Mouse (Mus musculus): ENCODE data around the gene Stk39. TPM values are rescaled to one million over a fixed set of nuclear protein-coding genes. Genes with fewer than 3 reads are reported as not detected.

Stk39 gene
- polyA plus RNA-seq, 1 experiment from 2014 or later: 45.1 TPM

- DNase-seq (ENCODE audit: low spot score) (no peak), ATAC-seq (replicated peaks; ENCODE audit: low FRiP score) (no peak)
- H3K9ac ChIP-seq (ENCODE audit: low read length): no peak overlapping the region
- 91% methylated on average over 8 of the region's 8 CpGs for WGBS
- no peaks in the 10 kb centered on the region for H3K27me3 ChIP-seq (ENCODE audit: control insufficient read depth, insufficient read depth, low read length)
- H3K9me3 ChIP-seq (ENCODE audit: control insufficient read depth, low read length): no peaks in the 10 kb centered on the region
- H3K27ac ChIP-seq (ENCODE audit: low read depth, low read length): no peak overlapping the region
- no peak overlapping the region for H3K4me3 ChIP-seq (ENCODE audit: low read depth, low read length)
- peaks cover 8% of the 10 kb centered on the region for H3K4me1 ChIP-seq (replicated peaks; ENCODE audit: control insufficient read depth, insufficient read depth, low read length)
- no peak overlapping the region for H3K4me2 ChIP-seq (ENCODE audit: low read depth, low read length, severe bottlenecking)
- no peaks in the 10 kb centered on the region for H3K36me3 ChIP-seq (ENCODE audit: control insufficient read depth, insufficient read depth, low read length)
Measured at GRCm38 (mm10) chr2:68378319-68378718, 93.7 kb downstream of the Stk39 start.

DNA sequence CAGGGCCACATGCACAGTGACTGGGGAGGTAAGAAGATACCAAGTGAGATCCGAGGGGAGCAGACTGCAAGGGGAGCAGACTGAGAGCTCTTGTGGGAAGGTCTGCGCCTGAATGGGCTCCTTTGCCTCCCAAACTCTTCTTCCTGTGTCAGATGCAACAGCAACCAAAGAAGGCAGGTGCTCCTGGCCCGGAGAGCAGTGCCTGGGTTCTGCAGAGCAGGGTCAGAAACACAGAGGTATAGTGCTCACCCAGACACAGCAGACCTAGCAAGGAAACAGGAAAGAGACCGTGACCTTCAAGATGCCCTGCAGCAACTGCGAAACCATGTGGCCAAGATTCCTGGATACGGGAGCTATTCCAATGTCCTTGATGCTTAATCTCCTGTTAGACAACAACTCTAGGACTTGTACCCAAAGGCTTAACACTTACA lies 94.8 kb downstream of the Stk39 start:
- no peak for ATAC-seq (replicated peaks; ENCODE audit: low FRiP score)
- Histone ChIP-seq H3K27me3 (ENCODE audit: control insufficient read depth, insufficient read depth, low read length) (no peaks in the 10 kb centered on the region), H3K27ac (ENCODE audit: low read depth, low read length) (no peak overlapping the region), H3K4me3 (ENCODE audit: low read depth, low read length) (no peak overlapping the region), H3K9ac (ENCODE audit: low read length) (no peak overlapping the region), H3K9me3 (ENCODE audit: control insufficient read depth, low read length) (no peaks in the 10 kb centered on the region), H3K4me1 (replicated peaks; ENCODE audit: control insufficient read depth, insufficient read depth, low read length) (peaks cover 8% of the 10 kb centered on the region), H3K4me2 (ENCODE audit: low read depth, low read length, severe bottlenecking) (no peak overlapping the region), H3K36me3 (ENCODE audit: control insufficient read depth, insufficient read depth, low read length) (no peaks in the 10 kb centered on the region)
- 85% methylated on average over 6 of the region's 6 CpGs for WGBS
- no peak for DNase-seq (ENCODE audit: low spot score)

- Histone ChIP-seq H3K27ac (ENCODE audit: low read depth, low read length) (no peak overlapping the region), H3K4me1 (replicated peaks; ENCODE audit: control insufficient read depth, insufficient read depth, low read length) (peaks cover 7% of the 10 kb centered on the region), H3K27me3 (ENCODE audit: control insufficient read depth, insufficient read depth, low read length) (no peaks in the 10 kb centered on the region), H3K4me3 (ENCODE audit: low read depth, low read length) (no peak overlapping the region), H3K4me2 (ENCODE audit: low read depth, low read length, severe bottlenecking) (no peak overlapping the region), H3K9me3 (ENCODE audit: control insufficient read depth, low read length) (no peaks in the 10 kb centered on the region), H3K9ac (ENCODE audit: low read length) (no peak overlapping the region), H3K36me3 (ENCODE audit: control insufficient read depth, insufficient read depth, low read length) (no peaks in the 10 kb centered on the region)
- 87% methylated on average over 12 of the region's 12 CpGs for WGBS
- DNase-seq (ENCODE audit: low spot score) (no peak), ATAC-seq (replicated peaks; ENCODE audit: low FRiP score) (no peak)
Measured at GRCm38 (mm10) chr2:68376660-68377059, 95.4 kb downstream of the Stk39 start.

GRCm38 (mm10) chr2:68374202-68374601 lies 97.9 kb downstream of the Stk39 start:
- no peaks in the 10 kb centered on the region for H3K36me3 ChIP-seq (ENCODE audit: control insufficient read depth, insufficient read depth, low read length)
- no peak overlapping the region for H3K27ac ChIP-seq (ENCODE audit: low read depth, low read length)
- H3K4me1 ChIP-seq (replicated peaks; ENCODE audit: control insufficient read depth, insufficient read depth, low read length): peaks cover 3% of the 10 kb centered on the region; the same call in 1 of the 2 replicates
- no peaks in the 10 kb centered on the region for H3K27me3 ChIP-seq (ENCODE audit: control insufficient read depth, insufficient read depth, low read length)
- no peaks in the 10 kb centered on the region for H3K9me3 ChIP-seq (ENCODE audit: control insufficient read depth, low read length)
- H3K4me2 ChIP-seq (ENCODE audit: low read depth, low read length, severe bottlenecking): no peak overlapping the region
- no peak for ATAC-seq (replicated peaks; ENCODE audit: low FRiP score)
- DNase-seq (ENCODE audit: low spot score): no peak
- WGBS: 78% methylated on average over 7 of the region's 7 CpGs
- no peak overlapping the region for H3K9ac ChIP-seq (ENCODE audit: low read length)
- no peak overlapping the region for H3K4me3 ChIP-seq (ENCODE audit: low read depth, low read length)

DNA sequence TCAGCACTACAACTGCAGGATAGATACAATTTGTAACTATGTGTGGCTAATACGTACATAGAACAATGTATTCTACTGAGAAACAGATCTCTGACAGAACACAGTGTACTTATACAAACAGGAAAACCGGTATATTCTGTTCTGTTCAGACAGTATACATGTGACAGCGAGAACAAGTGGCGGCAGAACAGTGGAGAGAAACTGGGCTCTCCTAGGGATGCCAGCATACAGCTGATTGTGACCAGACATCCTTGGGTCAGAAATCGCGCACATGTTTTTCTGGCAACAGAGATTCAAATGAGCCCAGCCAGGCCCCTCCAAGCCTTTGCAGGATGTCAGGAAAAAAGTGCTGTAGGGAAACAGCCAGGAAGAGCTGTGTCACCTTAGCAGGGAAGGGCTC lies 100.2 kb downstream of the Stk39 start:
- H3K27ac ChIP-seq (ENCODE audit: low read depth, low read length): no peak overlapping the region

GRCm38 (mm10) chr2:68370326-68370725 lies 101.7 kb downstream of the Stk39 start:
- H3K27ac ChIP-seq (ENCODE audit: low read depth, low read length): no peak overlapping the region
- peaks cover 2% of the 10 kb centered on the region; the same call in 1 of the 2 replicates for H3K4me1 ChIP-seq (replicated peaks; ENCODE audit: control insufficient read depth, insufficient read depth, low read length)
- WGBS: 80% methylated on average over 5 of the region's 5 CpGs

More for the DNA sequence above, 100.2 kb downstream of the Stk39 start:
- Histone ChIP-seq H3K4me1 (replicated peaks; ENCODE audit: control insufficient read depth, insufficient read depth, low read length) (no peaks in the 10 kb centered on the region; the same call in 1 of the 2 replicates), H3K9ac (ENCODE audit: low read length) (no peak overlapping the region), H3K9me3 (ENCODE audit: control insufficient read depth, low read length) (no peaks in the 10 kb centered on the region), H3K4me3 (ENCODE audit: low read depth, low read length) (no peak overlapping the region), H3K4me2 (ENCODE audit: low read depth, low read length, severe bottlenecking) (no peak overlapping the region), H3K36me3 (ENCODE audit: control insufficient read depth, insufficient read depth, low read length) (no peaks in the 10 kb centered on the region), H3K27me3 (ENCODE audit: control insufficient read depth, insufficient read depth, low read length) (no peaks in the 10 kb centered on the region)
- no peak for DNase-seq (ENCODE audit: low spot score)
- WGBS: 80% methylated on average over 6 of the region's 6 CpGs
- ATAC-seq (replicated peaks; ENCODE audit: low FRiP score): no peak

DNA sequence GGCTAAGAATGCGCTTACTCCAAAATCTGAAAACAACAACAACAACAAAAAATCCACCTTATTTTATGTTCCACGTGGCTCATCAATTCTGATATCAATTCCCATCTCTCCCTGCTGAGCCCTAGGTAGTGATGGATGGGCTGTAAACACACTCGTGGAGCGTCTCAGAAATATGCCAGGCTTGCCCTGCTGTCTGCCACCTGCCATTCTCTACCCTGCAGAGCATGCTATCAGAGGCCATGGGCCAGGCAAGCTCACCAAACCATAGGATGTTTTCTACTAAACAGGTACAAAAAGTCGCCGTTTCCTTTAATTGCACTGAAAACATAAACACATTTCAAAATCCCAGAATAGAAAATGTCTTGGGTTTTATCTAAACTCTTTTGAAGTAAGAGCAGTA lies 103.0 kb downstream of the Stk39 start:
- ATAC-seq (replicated peaks; ENCODE audit: low FRiP score) (no peak), DNase-seq (ENCODE audit: low spot score) (no peak)
- H3K9me3 ChIP-seq (ENCODE audit: control insufficient read depth, low read length): no peaks in the 10 kb centered on the region
- H3K4me3 ChIP-seq (ENCODE audit: low read depth, low read length): no peak overlapping the region
- WGBS: 91% methylated on average over 6 of the region's 6 CpGs
- H3K4me2 ChIP-seq (ENCODE audit: low read depth, low read length, severe bottlenecking): no peak overlapping the region
- H3K9ac ChIP-seq (ENCODE audit: low read length): no peak overlapping the region
- peaks cover 8% of the 10 kb centered on the region; the same call in 1 of the 2 replicates for H3K4me1 ChIP-seq (replicated peaks; ENCODE audit: control insufficient read depth, insufficient read depth, low read length)
- no peaks in the 10 kb centered on the region for H3K36me3 ChIP-seq (ENCODE audit: control insufficient read depth, insufficient read depth, low read length)
- no peak overlapping the region for H3K27ac ChIP-seq (ENCODE audit: low read depth, low read length)
- no peaks in the 10 kb centered on the region for H3K27me3 ChIP-seq (ENCODE audit: control insufficient read depth, insufficient read depth, low read length)

More at GRCm38 (mm10) chr2:68370326-68370725, 101.7 kb downstream of the Stk39 start:
- ATAC-seq (replicated peaks; ENCODE audit: low FRiP score) (no peak), DNase-seq (ENCODE audit: low spot score) (no peak)
- Histone ChIP-seq H3K4me2 (ENCODE audit: low read depth, low read length, severe bottlenecking) (no peak overlapping the region), H3K9ac (ENCODE audit: low read length) (no peak overlapping the region), H3K27me3 (ENCODE audit: control insufficient read depth, insufficient read depth, low read length) (no peaks in the 10 kb centered on the region), H3K4me3 (ENCODE audit: low read depth, low read length) (no peak overlapping the region), H3K36me3 (ENCODE audit: control insufficient read depth, insufficient read depth, low read length) (no peaks in the 10 kb centered on the region), H3K9me3 (ENCODE audit: control insufficient read depth, low read length) (no peaks in the 10 kb centered on the region)

- Histone ChIP-seq H3K9me3 (ENCODE audit: control insufficient read depth, low read length) (no peaks in the 10 kb centered on the region), H3K4me1 (replicated peaks; ENCODE audit: control insufficient read depth, insufficient read depth, low read length) (peaks cover 9% of the 10 kb centered on the region; the same call in 1 of the 2 replicates), H3K27me3 (ENCODE audit: control insufficient read depth, insufficient read depth, low read length) (no peaks in the 10 kb centered on the region), H3K4me3 (ENCODE audit: low read depth, low read length) (no peak overlapping the region), H3K27ac (ENCODE audit: low read depth, low read length) (peak overlapping the region; percentile 20; the same call in 1 of the 2 replicates), H3K36me3 (ENCODE audit: control insufficient read depth, insufficient read depth, low read length) (no peaks in the 10 kb centered on the region), H3K4me2 (ENCODE audit: low read depth, low read length, severe bottlenecking) (no peak overlapping the region), H3K9ac (ENCODE audit: low read length) (no peak overlapping the region)
- no peak for ATAC-seq (replicated peaks; ENCODE audit: low FRiP score)
- 46% methylated on average over 13 of the region's 13 CpGs for WGBS
- no peak for DNase-seq (ENCODE audit: low spot score)
Measured at GRCm38 (mm10) chr2:68367944-68368343, 104.1 kb downstream of the Stk39 start.

- DNase-seq (ENCODE audit: low spot score): no peak
- Histone ChIP-seq H3K27me3 (ENCODE audit: control insufficient read depth, insufficient read depth, low read length) (no peaks in the 10 kb centered on the region), H3K27ac (ENCODE audit: low read depth, low read length) (peak overlapping the region; percentile 64; the same call in 1 of the 2 replicates), H3K4me1 (replicated peaks; ENCODE audit: control insufficient read depth, insufficient read depth, low read length) (peaks cover 15% of the 10 kb centered on the region; the same call in 1 of the 2 replicates), H3K4me2 (ENCODE audit: low read depth, low read length, severe bottlenecking) (peak overlapping the region; percentile 11; the same call in 1 of the 2 replicates), H3K36me3 (ENCODE audit: control insufficient read depth, insufficient read depth, low read length) (no peaks in the 10 kb centered on the region), H3K9me3 (ENCODE audit: control insufficient read depth, low read length) (no peaks in the 10 kb centered on the region), H3K4me3 (ENCODE audit: low read depth, low read length) (no peak overlapping the region), H3K9ac (ENCODE audit: low read length) (no peak overlapping the region)
- peak; percentile 74 for ATAC-seq (replicated peaks; ENCODE audit: low FRiP score)
- WGBS: 8% methylated on average over 5 of the region's 5 CpGs
Measured at GRCm38 (mm10) chr2:68366897-68367193, 105.2 kb downstream of the Stk39 start.

All from forebrain, embryonic 11.5 days (tissue).